Mouse (Mus musculus) adrenal gland, postnatal 14 days (tissue): ENCODE results near the gene Usp3. TPM values are rescaled to one million over a fixed set of nuclear protein-coding genes. Genes with fewer than 3 reads are reported as not detected.
A peak's percentile ranks its signal among the peaks of the same experiment; 100 is the strongest.

ENCODE experiments used
- DNase-seq: peaks from one replicate; pipeline ENCODE4 v3.0.0; 2021; ENCODE audit warnings: mixed read lengths
- total RNA-seq: library from RNA; stranded (reverse); gene quantifications from 2 replicates; pipeline ENCODE4 v1.2.3, GENCODE M21; 2021

Usp3 gene
- total RNA-seq, 1 experiment from 2014 or later = 40.6 TPM

GRCm38 (mm10) chr9:66604349-66605206 lies 11.6 kb upstream of the Usp3 start:
- no peak for DNase-seq

- no peak for DNase-seq
These were observed 11.0 kb upstream of the Usp3 start for GRCm38 (mm10) chr9:66603907-66604306.

GRCm38 (mm10) chr9:66601006-66601405 lies 8.1 kb upstream of the Usp3 start:
- DNase-seq = no peak

GRCm38 (mm10) chr9:66600551-66600950 lies 7.6 kb upstream of the Usp3 start:
- no peak for DNase-seq

- DNase-seq = peak; percentile 73
These were observed 6.6 kb upstream of the Usp3 start for GRCm38 (mm10) chr9:66599577-66599976.

- DNase-seq = no peak
These were observed 5.7 kb upstream of the Usp3 start for GRCm38 (mm10) chr9:66598636-66599035.

GRCm38 (mm10) chr9:66597480-66598215 lies 4.7 kb upstream of the Usp3 start:
- DNase-seq = no peak

- no peak for DNase-seq
These were observed 4.1 kb upstream of the Usp3 start for GRCm38 (mm10) chr9:66597076-66597475.

- no peak for DNase-seq
These were observed 3.1 kb upstream of the Usp3 start for GRCm38 (mm10) chr9:66595722-66596675.

GRCm38 (mm10) chr9:66594061-66594460 lies 1.1 kb upstream of the Usp3 start:
- DNase-seq = no peak

- no peak for DNase-seq
These were observed 649 bp upstream of the Usp3 start for GRCm38 (mm10) chr9:66593613-66593969.

GRCm38 (mm10) chr9:66591851-66592645 lies 894 bp downstream of the Usp3 start:
- DNase-seq = peak; percentile 70

- DNase-seq = no peak
These were observed 2.9 kb downstream of the Usp3 start for GRCm38 (mm10) chr9:66590051-66590450.

GRCm38 (mm10) chr9:66587016-66587415 lies 5.9 kb downstream of the Usp3 start:
- no peak for DNase-seq

- no peak for DNase-seq
These were observed 6.4 kb downstream of the Usp3 start for GRCm38 (mm10) chr9:66586533-66586932.

- no peak for DNase-seq
These were observed 7.8 kb downstream of the Usp3 start for GRCm38 (mm10) chr9:66585191-66585590.

GRCm38 (mm10) chr9:66584176-66584575 lies 8.8 kb downstream of the Usp3 start:
- DNase-seq = no peak

GRCm38 (mm10) chr9:66583244-66583643 lies 9.7 kb downstream of the Usp3 start:
- no peak for DNase-seq

- no peak for DNase-seq
These were observed 11.2 kb downstream of the Usp3 start for GRCm38 (mm10) chr9:66581694-66582093.

- no peak for DNase-seq
These were observed 12.2 kb downstream of the Usp3 start for GRCm38 (mm10) chr9:66580722-66581121.

- DNase-seq = no peak
These were observed 17.1 kb downstream of the Usp3 start for GRCm38 (mm10) chr9:66575878-66576238.
